In genomic region chr12:72939616-72940015, GRCm38 (mm10) we compare ENCODE assay signal across 10 mouse cellular contexts. TPM values are rescaled to one million over a fixed set of nuclear protein-coding genes. Genes with fewer than 3 reads are reported as not detected.
DNase-seq lines count a peak whose midpoint lies in the region; ATAC-seq lines count a peak whose summit lies in the region.
"Had no signal": no experiment of that assay in that cellular context is flagged by ENCODE, and none has a peak within 500 bp of the region (broad histone marks: within the 10 kb centered on the region; RNA-seq: fewer than 3 reads in every experiment).

Gene Six6 (plus strand): TSS chr12:72939892.

- no peaks in the 10 kb centered on the region for H3K4me1 ChIP-seq in lung, embryonic 16.5 days (replicated peaks; ENCODE audit: control insufficient read depth, insufficient read depth, low read length)
- peaks cover 39% of the 10 kb centered on the region for H3K4me1 ChIP-seq in forebrain, embryonic 10.5 days
- H3K4me1 ChIP-seq in limb, embryonic 13.5 days = peaks cover 13% of the 10 kb centered on the region
- H3K4me1 ChIP-seq in stomach, embryonic 15.5 days = peaks cover 6% of the 10 kb centered on the region; the same call in 1 of the 2 replicates

- ATAC-seq in lung, embryonic 16.5 days (ENCODE audit: low read depth) = no peak
- ATAC-seq in limb, embryonic 13.5 days (ENCODE audit: low FRiP score, low read depth) = peak; percentile 54; the same call in 1 of the 2 replicates
- no peak for ATAC-seq in stomach, embryonic 15.5 days (ENCODE audit: insufficient read depth, low FRiP score, low read depth)

- H3K9ac ChIP-seq in lung, embryonic 16.5 days (ENCODE audit: low read length) = no peak within 1 kb of the TSS
- no peak within 1 kb of the TSS for H3K9ac ChIP-seq in limb, embryonic 13.5 days
- H3K9ac ChIP-seq in stomach, embryonic 15.5 days = no peak within 1 kb of the TSS

- 0% methylated on average over 26 of the region's 28 CpGs for WGBS in lung, embryonic 16.5 days
- under 1% methylated on average over 28 of the region's 28 CpGs for WGBS in forebrain, embryonic 10.5 days
- WGBS in limb, embryonic 13.5 days = under 1% methylated on average over 28 of the region's 28 CpGs
- under 1% methylated on average over 28 of the region's 28 CpGs for WGBS in stomach, embryonic 15.5 days

- H3K4me3 ChIP-seq in lung, embryonic 16.5 days (ENCODE audit: low read length) = 0 out of 2 replicates have a peak within 1 kb of the TSS, but pooled peaks have one; percentile 2
- H3K4me3 ChIP-seq in forebrain, embryonic 10.5 days = peak within 1 kb of the TSS; percentile 46
- H3K4me3 ChIP-seq in limb, embryonic 13.5 days = peak within 1 kb of the TSS; percentile 31
- H3K4me3 ChIP-seq in stomach, embryonic 15.5 days (replicated peaks) = peak within 1 kb of the TSS; percentile 9; the same call in 1 of the 2 replicates

- H3K27ac ChIP-seq in lung, embryonic 16.5 days (ENCODE audit: low read length) = no peak within 1 kb of the TSS
- H3K27ac ChIP-seq in forebrain, embryonic 10.5 days = peak within 1 kb of the TSS; percentile 53
- no peak within 1 kb of the TSS for H3K27ac ChIP-seq in limb, embryonic 13.5 days
- H3K27ac ChIP-seq in stomach, embryonic 15.5 days = no peak within 1 kb of the TSS
- H3K27ac ChIP-seq: kidney, postnatal 0 days had no signal

- no peak within 1 kb of the TSS for H3K4me2 ChIP-seq in lung, embryonic 16.5 days (ENCODE audit: low read depth, low read length)
- H3K4me2 ChIP-seq in limb, embryonic 13.5 days (replicated peaks) = peak within 1 kb of the TSS; percentile 58
- peak within 1 kb of the TSS; percentile 27; the same call in 1 of the 2 replicates for H3K4me2 ChIP-seq in stomach, embryonic 15.5 days

- no peaks in the 10 kb centered on the region for H3K36me3 ChIP-seq in lung, embryonic 16.5 days (ENCODE audit: control insufficient read depth, insufficient read depth, low read length)
- H3K36me3 ChIP-seq in forebrain, embryonic 10.5 days (replicated peaks) = no peaks in the 10 kb centered on the region
- no peaks in the 10 kb centered on the region for H3K36me3 ChIP-seq in limb, embryonic 13.5 days
- H3K36me3 ChIP-seq in stomach, embryonic 15.5 days = no peaks in the 10 kb centered on the region

- no peak for DNase-seq in lung, postnatal 25 days (ENCODE audit: low spot score)
- peak; percentile 62 for DNase-seq in forebrain, embryonic 10.5 days (ENCODE audit: extremely low spot score, low spot score)
- DNase-seq in cerebellum, adult 11 months = no peak
- DNase-seq in gastrocnemius, postnatal 36 days = no peak
- no peak for DNase-seq in adrenal gland, postnatal 25 days

- peaks cover 93% of the 10 kb centered on the region for H3K27me3 ChIP-seq in lung, embryonic 16.5 days (ENCODE audit: control insufficient read depth, insufficient read depth, low read depth, low read length)
- peaks cover 100% of the 10 kb centered on the region for H3K27me3 ChIP-seq in forebrain, embryonic 10.5 days (ENCODE audit: poor library complexity, severe bottlenecking)
- H3K27me3 ChIP-seq in limb, embryonic 13.5 days = peaks cover 97% of the 10 kb centered on the region
- H3K27me3 ChIP-seq in stomach, embryonic 15.5 days (replicated peaks) = peaks cover 89% of the 10 kb centered on the region

- intact Hi-C loops in gastrocnemius, postnatal 36 days (cut with DNase I) = no loop called here

- H3K9me3 ChIP-seq in lung, embryonic 16.5 days (ENCODE audit: control insufficient read depth, low read length) = no peaks in the 10 kb centered on the region
- H3K9me3 ChIP-seq in forebrain, embryonic 10.5 days = no peaks in the 10 kb centered on the region
- no peaks in the 10 kb centered on the region for H3K9me3 ChIP-seq in limb, embryonic 13.5 days
- H3K9me3 ChIP-seq in stomach, embryonic 15.5 days = no peaks in the 10 kb centered on the region

RNA-seq across cellular contexts. Expression of gene Six6, which starts in this region (rescaled TPM):
- not detected in 2 replicates for polyA plus RNA-seq in lung, embryonic 16.5 days (2015; fragmentation: Nextera tagmentation; extraction: Ambion mirVana)
- polyA plus RNA-seq in forebrain, embryonic 10.5 days (2016; fragmentation: Nextera tagmentation; extraction: Ambion mirVana) = 3.2 and 8.0 TPM in 2 replicates
- not detected in 2 replicates for polyA plus RNA-seq in limb, embryonic 13.5 days (2015; fragmentation: Nextera tagmentation; extraction: Ambion mirVana)
- polyA plus RNA-seq in stomach, embryonic 15.5 days (2015; fragmentation: Nextera tagmentation; extraction: Ambion mirVana) = not detected in 2 replicates
- not detected for total RNA-seq in gastrocnemius, postnatal 36 days (2021)
- total RNA-seq in adrenal gland, postnatal 25 days (2021) = not detected in 2 replicates
- polyA plus RNA-seq: kidney, postnatal 0 days; spleen, adult 2 months had no signal

Comparison
In these comparisons a context has a peak if more than half of its experiments do, and no peak if none do; other contexts are left out.
1. Peak in ATAC-seq, H3K4me3 ChIP-seq and H3K4me2 ChIP-seq in limb, embryonic 13.5 days; RNA of the gene not detected or under 1 TPM.